Mouse (Mus musculus) midbrain, postnatal 0 days (tissue): Measurements from ENCODE around the gene Vps13c. TPM values are rescaled to one million over a fixed set of nuclear protein-coding genes. Genes with fewer than 3 reads are reported as not detected.

Source experiments
- ATAC-seq: fragments of 200-750 bp; cut with Nextera tagmentation; 2 replicates; pipeline ENCODE4 v1.8.0; 2017; ENCODE audit warnings: moderate number of reproducible peaks, mild to moderate bottlenecking, moderate TSS enrichment, moderate library complexity; ENCODE audit not compliant: low FRiP score
- DNase-seq: peaks from one replicate; pipeline ENCODE4 v3.0.0-alpha.2; 2015; ENCODE audit warnings: low spot score
- H3K27ac ChIP-seq: fragments of 300-500 bp; sonication (generic); 2 replicates; pipeline ENCODE4 v1.5.1; 2014; ENCODE audit warnings: low read depth, mild to moderate bottlenecking, low read length, mixed read lengths
- H3K27me3 ChIP-seq: fragments of 300-500 bp; sonication (generic); 2 replicates; pipeline ENCODE4 v1.6.1; 2014; ENCODE audit warnings: low read length, control low read depth, mixed read lengths; ENCODE audit not compliant: insufficient read depth
- H3K36me3 ChIP-seq: fragments of 300-500 bp; sonication (generic); 2 replicates; pipeline ENCODE4 v1.6.1; 2014; ENCODE audit warnings: low read length, control low read depth, mixed read lengths; ENCODE audit not compliant: insufficient read depth
- H3K4me1 ChIP-seq: fragments of 300-500 bp; sonication (generic); 2 replicates; pipeline ENCODE4 v1.6.1; 2014; ENCODE audit warnings: mild to moderate bottlenecking, control low read depth, antibody characterized with exemption, low read length, mixed read lengths; ENCODE audit not compliant: insufficient read depth
- H3K4me2 ChIP-seq: fragments of 300-500 bp; sonication (generic); 2 replicates; pipeline ENCODE4 v1.6.1; 2014; ENCODE audit warnings: low read depth, mild to moderate bottlenecking, low read length, mixed read lengths; ENCODE audit not compliant: poor library complexity, severe bottlenecking
- H3K4me3 ChIP-seq: fragments of 300-500 bp; sonication (generic); 2 replicates; pipeline ENCODE4 v1.5.1; 2014; ENCODE audit warnings: low read depth, mild to moderate bottlenecking, low read length, moderate library complexity
- H3K9ac ChIP-seq: fragments of 300-500 bp; sonication (generic); replicated peaks from 2 replicates; pipeline ENCODE4 v1.6.1; 2014; ENCODE audit warnings: mild to moderate bottlenecking, low read length, moderate library complexity, mixed read lengths; ENCODE audit not compliant: poor library complexity, severe bottlenecking
- H3K9me3 ChIP-seq: fragments of 300-500 bp; sonication (generic); 2 replicates; pipeline ENCODE4 v1.6.1; 2016; ENCODE audit warnings: low read length, control low read depth
- CTCF ChIP-seq: IDR thresholded peaks from 2 replicates; pipeline ENCODE4 v1.5.1; 2016; ENCODE audit warnings: antibody characterized with exemption, mild to moderate bottlenecking
- WGBS: fragments of 180-500 bp; shearing (Covaris S2); extraction: QIAGEN DNeasy Blood & Tissue Kit; methylation state at CpG from one replicate; pipeline ENCODE4 v1.1.7; 2014; 5-methylcytosine and 5-hydroxymethylcytosine counted together
- polyA plus RNA-seq: library from polyadenylated mRNA; unstranded; fragments of >200 nt; fragmentation: Nextera tagmentation; extraction: Ambion mirVana; gene quantifications from 2 replicates; pipeline ENCODE4 v1.2.1, GENCODE M21; 2015
- total RNA-seq: library from RNA; depleted of rRNA; stranded (reverse); fragments of >200 nt; gene quantifications from 2 replicates; pipeline ENCODE4 v1.2.3, GENCODE M21; 2014

Gene Vps13c
- total and polyA plus RNA-seq, 2 experiments from 2014 or later = 8.4 to 31.5 TPM

GRCm38 (mm10) chr9:67967011-67967410 lies 126.8 kb downstream of the Vps13c start:
- Histone ChIP-seq H3K4me1 (no peaks in the 10 kb centered on the region), H3K9me3 (no peaks in the 10 kb centered on the region), H3K4me2 (no peak overlapping the region), H3K27me3 (no peaks in the 10 kb centered on the region), H3K27ac (no peak overlapping the region), H3K4me3 (no peak overlapping the region), H3K36me3 (peaks cover 18% of the 10 kb centered on the region; the same call in 1 of the 2 replicates), H3K9ac (no peak overlapping the region)
- ATAC-seq = no peak
- no peak for DNase-seq
- no peak for TF ChIP-seq CTCF
- 86% methylated on average over 3 of the region's 3 CpGs for WGBS

- Histone ChIP-seq H3K9me3 (no peaks in the 10 kb centered on the region), H3K4me3 (no peak overlapping the region), H3K27me3 (no peaks in the 10 kb centered on the region), H3K36me3 (peaks cover 11% of the 10 kb centered on the region; the same call in 1 of the 2 replicates), H3K27ac (no peak overlapping the region), H3K4me1 (no peaks in the 10 kb centered on the region), H3K4me2 (no peak overlapping the region), H3K9ac (no peak overlapping the region)
- DNase-seq = peak; percentile 80
- TF ChIP-seq CTCF = peak; percentile 88
- WGBS = 41% methylated on average over 6 of the region's 6 CpGs
- ATAC-seq = no peak
These were observed 133.3 kb downstream of the Vps13c start for GRCm38 (mm10) chr9:67973451-67973850.

GRCm38 (mm10) chr9:67975491-67975890 lies 135.3 kb downstream of the Vps13c start:
- Histone ChIP-seq H3K4me3 (no peak overlapping the region), H3K4me2 (no peak overlapping the region), H3K4me1 (no peaks in the 10 kb centered on the region), H3K9me3 (no peaks in the 10 kb centered on the region), H3K27ac (no peak overlapping the region), H3K27me3 (no peaks in the 10 kb centered on the region), H3K9ac (no peak overlapping the region), H3K36me3 (peaks cover 11% of the 10 kb centered on the region; the same call in 1 of the 2 replicates)
- no peak for TF ChIP-seq CTCF
- 94% methylated on average over 9 of the region's 9 CpGs for WGBS
- DNase-seq (no peak), ATAC-seq (no peak)

GRCm38 (mm10) chr9:68006566-68006965 lies 166.4 kb downstream of the Vps13c start:
- ATAC-seq = no peak
- no peaks in the 10 kb centered on the region for H3K27me3 ChIP-seq
- WGBS = 90% methylated on average over 7 of the region's 7 CpGs
- H3K4me3 ChIP-seq = no peak overlapping the region
- H3K27ac ChIP-seq = no peak overlapping the region
- no peaks in the 10 kb centered on the region for H3K36me3 ChIP-seq
- no peaks in the 10 kb centered on the region for H3K4me1 ChIP-seq
- H3K9ac ChIP-seq = no peak overlapping the region
- no peak for TF ChIP-seq CTCF
- no peak overlapping the region for H3K4me2 ChIP-seq
- no peaks in the 10 kb centered on the region for H3K9me3 ChIP-seq
- DNase-seq = no peak

- 9% methylated on average over 11 of the region's 11 CpGs for WGBS
These were observed 174.8 kb downstream of the Vps13c start for GRCm38 (mm10) chr9:68014991-68015396.

GRCm38 (mm10) chr9:68016255-68016954 lies 176.2 kb downstream of the Vps13c start:
- WGBS = 46% methylated on average over 5 of the region's 5 CpGs
- H3K27ac ChIP-seq = no peak overlapping the region
- H3K4me3 ChIP-seq = no peak overlapping the region
- no peaks in the 10 kb centered on the region for H3K36me3 ChIP-seq
- no peaks in the 10 kb centered on the region for H3K9me3 ChIP-seq
- no peak overlapping the region for H3K9ac ChIP-seq
- H3K4me1 ChIP-seq = no peaks in the 10 kb centered on the region
- H3K27me3 ChIP-seq = no peaks in the 10 kb centered on the region
- peak; percentile 97 for TF ChIP-seq CTCF
- DNase-seq = peak; percentile 89
- peak; percentile 68; the same call in 1 of the 2 replicates for ATAC-seq
- H3K4me2 ChIP-seq = no peak overlapping the region

More at GRCm38 (mm10) chr9:68014991-68015396, 174.8 kb downstream of the Vps13c start:
- Histone ChIP-seq H3K27ac (no peak overlapping the region), H3K9me3 (no peaks in the 10 kb centered on the region), H3K4me1 (no peaks in the 10 kb centered on the region), H3K4me3 (no peak overlapping the region), H3K27me3 (no peaks in the 10 kb centered on the region), H3K36me3 (no peaks in the 10 kb centered on the region), H3K9ac (no peak overlapping the region), H3K4me2 (no peak overlapping the region)
- DNase-seq = peak; percentile 76
- ATAC-seq = no peak
- peak; percentile 99 for TF ChIP-seq CTCF
